Mouse (Mus musculus): Measurements from ENCODE around the gene Caml. TPM values are rescaled to one million over a fixed set of nuclear protein-coding genes. Genes with fewer than 3 reads are reported as not detected.
"Not testable (repeated sequence)": the region's sequence is repeated elsewhere in the genome, so short reads cannot be mapped to it uniquely, and the experiment has no call there.

Gene Caml
- total RNA-seq (2022): 10 to 100 TPM; 30.2 to 44.0 (median 35.5) TPM

DNA sequence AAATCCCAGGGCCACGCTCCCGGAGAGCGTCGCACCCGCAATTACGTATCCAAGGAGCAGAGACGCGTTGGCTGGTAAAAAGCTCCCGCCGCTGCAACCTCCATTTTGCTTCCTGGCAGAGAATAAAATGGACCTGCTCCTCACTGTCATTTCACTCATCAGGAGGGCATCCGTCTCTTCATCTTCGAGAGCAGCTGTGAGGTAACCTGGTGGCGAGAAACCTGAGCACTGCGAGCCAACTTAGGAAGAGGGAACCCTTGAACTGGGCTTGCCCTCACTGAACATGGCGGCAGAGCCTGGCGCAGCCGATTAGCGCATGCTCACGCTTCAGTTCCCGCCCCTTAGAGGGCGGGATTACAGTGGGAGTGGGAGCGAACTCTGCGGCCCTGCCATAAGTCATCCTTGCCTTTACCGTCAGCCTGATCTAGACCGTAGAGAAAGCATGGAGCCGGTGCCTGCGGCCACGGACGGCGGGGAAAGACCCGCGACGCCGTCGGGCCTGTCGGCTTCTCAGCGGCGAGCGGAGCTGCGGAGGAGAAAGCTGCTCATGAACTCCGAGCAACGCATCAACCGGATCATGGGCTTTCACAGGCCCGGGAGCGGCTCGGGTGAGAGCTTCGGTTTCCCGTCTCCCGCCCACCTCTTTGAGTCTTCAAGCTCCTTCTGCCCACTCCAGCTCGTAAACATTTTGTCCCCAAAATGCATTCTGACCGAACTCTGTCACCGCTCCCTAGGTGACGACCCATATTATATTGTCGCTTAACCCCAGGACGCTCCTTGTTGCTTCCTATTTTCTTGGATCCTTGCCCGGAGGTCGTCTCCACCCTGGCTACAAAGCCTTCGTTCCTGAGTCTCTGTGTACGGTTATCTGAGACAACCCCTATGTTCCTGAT is at the start of gene Caml:
TSS of gene Caml (plus strand) at position 357 of the 893 bp plus-strand sequence.
- DNase-seq: peak; percentile 84

GRCm38 (mm10) chr13:55573432-55573831 is 49.4 kb upstream of the Caml start, which contains the start of gene Tmed9:
Gene Tmed9, plus strand, starts transcription at chr13:55573732.
- DNase-seq: no peak

DNA sequence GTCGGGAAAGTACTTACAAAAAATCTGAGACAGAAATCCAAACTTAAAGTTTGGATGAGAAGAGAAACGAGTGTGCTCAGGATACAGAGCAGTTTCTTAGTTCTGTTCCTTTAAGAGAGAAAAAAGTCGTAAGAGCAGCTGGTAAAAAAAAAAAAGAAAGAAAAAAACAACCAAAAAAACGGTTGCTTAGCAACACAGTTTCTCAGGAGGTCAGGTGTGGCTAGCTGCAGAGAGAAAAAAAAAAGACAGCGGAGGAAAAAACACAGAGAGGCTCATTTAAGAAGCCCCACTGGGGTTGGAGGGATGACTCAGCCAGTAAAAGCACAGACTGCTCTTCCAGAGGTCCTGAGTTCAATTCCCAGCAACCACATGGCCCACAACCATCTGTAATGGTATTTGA is 48.5 kb upstream of the Caml start:
- no peak for DNase-seq

- no peak for DNase-seq
Observed at GRCm38 (mm10) chr13:55575932-55576331, 46.9 kb upstream of the Caml start.

GRCm38 (mm10) chr13:55576872-55577271 is 45.9 kb upstream of the Caml start:
- not testable (repeated sequence) for DNase-seq

DNA sequence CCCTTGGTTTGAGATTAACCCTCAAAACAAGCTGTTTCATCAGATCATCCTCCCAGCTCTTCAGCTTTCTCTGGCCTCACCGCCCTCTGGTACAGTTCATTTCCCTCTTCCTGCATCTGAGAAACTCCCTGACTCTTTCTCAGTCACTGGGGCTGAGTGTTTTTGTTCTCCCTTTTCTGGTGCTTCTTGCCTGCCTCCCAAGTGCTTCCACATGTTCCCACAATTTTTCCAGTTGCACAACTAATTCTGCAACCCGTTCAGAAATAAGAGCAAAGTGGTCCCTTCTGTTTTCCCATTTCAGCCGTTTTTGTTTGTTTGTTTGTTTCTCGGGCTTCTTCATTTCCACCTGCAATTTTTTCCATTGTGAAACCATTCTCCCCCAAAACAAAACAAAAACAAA is 44.7 kb upstream of the Caml start:
- no peak for DNase-seq

- no peak for DNase-seq
Observed at GRCm38 (mm10) chr13:55591961-55592490, 30.8 kb upstream of the Caml start.

DNA sequence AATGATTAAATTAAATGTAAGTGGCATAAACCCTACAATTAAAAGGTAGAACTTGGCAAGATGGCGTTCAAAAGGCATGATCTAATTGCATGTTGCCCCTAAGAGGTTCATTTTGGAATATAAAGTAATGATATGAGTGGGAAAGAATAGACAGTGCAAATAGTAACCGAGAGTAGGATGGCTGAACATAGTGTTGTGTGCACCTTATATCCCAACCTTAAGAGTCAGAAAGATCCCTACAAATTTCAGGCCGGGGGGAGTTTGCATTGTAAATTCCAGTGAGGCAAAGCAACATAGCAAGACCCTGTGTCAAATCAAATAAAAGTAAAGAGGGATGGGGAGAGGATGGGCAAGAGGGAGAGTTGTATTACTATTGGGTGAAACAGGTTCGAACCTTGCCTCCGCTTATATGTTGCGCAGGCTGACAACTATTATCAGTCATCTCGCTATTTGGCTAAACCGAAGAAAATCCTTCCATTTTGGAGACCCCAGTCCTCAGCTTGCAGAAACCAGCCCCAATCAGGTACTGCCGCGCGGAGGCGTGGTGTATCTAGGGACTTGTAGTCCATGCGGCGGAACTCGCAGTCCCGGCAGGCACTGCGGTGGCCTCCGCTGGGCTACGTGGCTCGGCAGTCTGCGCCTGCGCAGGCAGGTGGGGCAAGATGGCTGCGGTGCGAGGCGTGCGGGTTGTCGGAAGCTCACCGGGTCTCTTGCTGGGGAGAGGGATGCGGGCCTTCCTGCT is 30.1 kb upstream of the Caml start:
- DNase-seq: peak; percentile 95

DNA sequence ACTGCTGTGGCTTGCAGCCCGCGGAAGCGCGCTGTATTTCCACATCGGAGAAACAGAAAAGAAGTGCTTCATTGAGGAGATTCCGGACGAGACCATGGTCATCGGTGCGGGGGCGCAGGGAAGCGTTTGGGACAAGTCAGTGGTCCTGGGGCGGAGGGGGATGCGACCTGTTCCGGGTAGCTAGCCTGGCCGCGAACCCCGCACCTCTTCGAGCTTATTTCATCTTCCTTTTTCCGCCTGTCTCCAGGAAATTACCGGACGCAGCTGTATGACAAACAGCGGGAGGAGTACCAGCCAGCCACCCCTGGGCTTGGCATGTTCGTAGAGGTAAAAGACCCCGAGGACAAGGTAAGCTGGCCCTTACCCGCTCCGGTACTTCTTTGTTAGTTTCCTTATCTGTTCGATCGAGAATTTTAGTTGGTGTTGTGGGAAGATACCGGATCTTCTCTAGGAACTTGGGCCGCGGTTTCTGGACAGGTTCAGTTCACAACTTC is 29.5 kb upstream of the Caml start:
- DNase-seq: no peak

GRCm38 (mm10) chr13:55595375-55595774 is 27.4 kb upstream of the Caml start:
- DNase-seq: peak; percentile 45

DNA sequence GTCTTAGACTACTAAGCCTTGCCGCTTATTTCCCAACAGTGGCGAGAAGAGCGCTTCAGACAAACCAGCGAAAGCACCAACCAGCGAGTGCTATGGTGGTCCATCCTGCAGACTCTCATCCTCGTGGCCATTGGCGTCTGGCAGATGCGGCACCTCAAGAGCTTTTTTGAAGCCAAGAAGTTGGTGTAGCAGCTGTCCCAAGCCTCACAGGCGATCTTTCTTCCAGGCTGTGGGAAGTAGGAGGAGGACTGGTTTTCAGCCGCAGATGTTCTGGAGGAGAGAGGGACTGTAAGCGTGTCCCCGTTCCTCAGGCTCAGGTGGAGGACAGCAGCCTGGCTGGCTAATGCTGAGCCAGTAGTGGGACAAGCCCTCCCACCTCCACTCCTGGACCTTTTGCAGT is 26.0 kb upstream of the Caml start:
- DNase-seq: no peak

GRCm38 (mm10) chr13:55599566-55600540 is 23.0 kb upstream of the Caml start, which contains the start of gene B4galt7:
Gene B4galt7, plus strand, starts transcription at chr13:55599896.
- peak; percentile 73 for DNase-seq

DNA sequence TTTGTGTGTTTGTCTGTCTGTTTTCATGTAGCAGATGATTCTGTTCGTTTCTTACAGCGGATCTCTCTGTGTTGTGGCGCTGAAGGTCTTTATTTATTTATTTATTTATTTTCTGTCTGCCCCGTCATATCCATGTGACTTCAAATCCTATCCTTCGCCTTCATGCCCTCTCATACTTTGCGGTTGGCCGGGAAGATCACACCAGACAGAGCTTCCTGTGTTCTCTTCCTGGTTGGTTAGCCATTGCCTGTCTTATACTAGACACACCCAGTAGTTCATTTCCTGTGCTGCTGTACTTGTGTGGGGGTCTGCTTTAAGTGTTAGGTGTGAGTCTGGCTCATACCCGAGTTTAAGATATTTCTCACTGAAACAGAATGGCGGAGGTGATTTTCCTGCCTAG is 22.1 kb upstream of the Caml start:
- no peak for DNase-seq

DNA sequence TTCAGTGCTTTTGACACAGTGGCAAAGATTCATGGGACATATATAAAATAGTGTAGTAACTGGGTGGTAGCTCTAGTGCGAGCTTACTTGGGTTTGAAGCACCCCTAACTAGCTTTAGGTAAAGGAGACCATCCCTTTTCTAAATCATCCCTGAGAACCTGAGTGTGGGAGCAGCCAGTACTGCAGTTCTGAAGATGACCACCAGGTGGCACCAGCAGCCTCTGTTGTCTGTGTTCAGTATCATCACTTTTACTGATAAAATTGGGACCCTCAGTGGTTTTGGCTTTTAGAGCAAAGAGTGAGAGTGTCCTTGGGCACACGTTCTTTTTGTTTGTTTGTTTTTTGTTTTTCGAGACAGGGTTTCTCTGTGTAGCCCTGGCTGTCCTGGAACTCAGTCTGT is 21.2 kb upstream of the Caml start:
- DNase-seq: peak; percentile 49

DNA sequence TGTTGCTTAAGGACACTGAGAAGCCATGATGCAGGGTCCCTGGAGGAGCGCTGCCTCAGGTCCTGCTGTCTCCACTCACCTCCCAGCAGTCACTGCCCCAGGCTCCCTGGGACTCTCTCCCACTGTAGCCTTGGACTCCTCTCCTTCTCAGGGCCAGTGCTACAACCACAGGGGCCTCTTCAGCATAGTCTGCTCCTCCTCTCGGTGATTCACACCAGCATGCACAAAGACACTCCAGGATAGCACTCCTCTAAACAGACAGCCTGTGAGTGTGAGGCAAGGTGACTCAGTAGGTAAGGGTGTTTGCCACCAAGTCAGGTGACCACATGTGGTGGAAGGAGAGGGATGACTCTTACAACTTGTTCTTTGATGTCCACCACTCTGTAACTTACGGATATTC is 18.2 kb upstream of the Caml start:
- DNase-seq: peak; percentile 49

GRCm38 (mm10) chr13:55606899-55607623 is 15.7 kb upstream of the Caml start:
- DNase-seq: no peak

DNA sequence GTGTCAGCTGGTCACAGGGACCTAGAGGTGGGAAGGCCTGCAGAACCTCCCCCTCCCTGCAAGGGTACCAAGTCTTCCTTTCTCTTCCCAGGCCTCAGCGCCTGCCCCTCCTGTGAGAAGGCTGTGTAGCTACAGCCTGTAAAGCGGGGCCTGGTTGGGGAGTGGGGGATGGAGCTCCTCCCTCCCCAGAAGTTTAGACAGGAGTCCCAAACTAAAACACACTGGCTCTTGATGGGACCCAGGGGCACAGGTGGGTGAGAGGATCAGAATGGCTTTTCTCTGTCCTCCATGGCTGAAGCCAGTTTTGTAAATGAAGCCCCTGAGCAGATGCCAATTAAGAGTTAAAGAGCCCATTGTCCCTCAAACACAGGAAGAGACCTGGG is 15.2 kb upstream of the Caml start:
- DNase-seq: no peak

- no peak for DNase-seq
Observed at GRCm38 (mm10) chr13:55611996-55612395, 10.8 kb upstream of the Caml start.

- no peak for DNase-seq
Observed at GRCm38 (mm10) chr13:55613471-55613870, 9.3 kb upstream of the Caml start.

GRCm38 (mm10) chr13:55619328-55619727 is 3.5 kb upstream of the Caml start:
- DNase-seq: no peak

- no peak for DNase-seq
Observed at GRCm38 (mm10) chr13:55620275-55620674, 2.5 kb upstream of the Caml start.

All from adrenal gland, adult 8-10 months (tissue).